Mouse (Mus musculus) ES-Bruce4 (cell line): ENCODE measurements at regions not wholly inside any gene's neighbourhood (a gene's known extent, or its start where the extent isn't known, plus 50 kb on each side); places are given as distances from the start of the nearest gene placed in this dataset.

Experiments
- CTCF ChIP-seq: IDR thresholded peaks from one replicate; pipeline ENCODE4 v1.8.1; 2011; ENCODE audit warnings: low read depth, low read length
- POLR2A ChIP-seq: IDR thresholded peaks from one replicate; pipeline ENCODE4 v1.8.1; 2011; ENCODE audit warnings: low read length; ENCODE audit not compliant: insufficient read depth

DNA sequence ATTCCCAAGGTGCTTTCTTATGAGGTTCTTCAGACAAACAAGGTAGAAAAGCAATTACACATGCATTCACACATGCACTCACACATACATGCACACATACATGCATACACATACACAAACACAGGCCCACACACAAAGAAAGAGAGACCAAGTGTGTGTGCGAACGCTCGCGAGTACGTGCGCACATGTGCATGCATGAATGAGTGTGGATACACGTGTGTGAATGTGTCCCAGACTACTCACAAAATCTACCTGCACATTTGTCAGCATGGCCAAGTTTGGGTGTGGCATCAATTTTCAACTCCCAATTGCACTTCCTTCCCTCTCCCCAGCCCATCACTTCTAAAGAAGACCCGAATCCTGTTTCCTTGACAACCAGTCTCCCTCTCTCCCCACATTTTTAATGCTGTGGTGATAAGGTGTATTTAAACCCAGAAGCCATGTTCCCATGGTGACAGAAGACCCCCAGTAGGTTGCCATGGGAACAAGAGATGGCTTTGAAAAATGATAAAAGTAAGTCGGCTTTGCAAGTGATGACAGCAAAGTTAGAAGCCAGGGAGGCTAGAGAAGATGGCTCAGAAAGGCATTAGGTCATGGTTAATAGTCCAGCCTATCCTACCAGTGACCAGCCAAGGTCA, 206.3 kb downstream of the Rpl10-ps3 start:
- TF ChIP-seq POLR2A (no peak), CTCF (no peak)
